Mouse (Mus musculus): ENCODE measurements at regions not wholly inside any gene's neighbourhood (a gene's known extent, or its start where the extent isn't known, plus 50 kb on each side); places are given as distances from the start of the nearest gene placed in this dataset.

DNA sequence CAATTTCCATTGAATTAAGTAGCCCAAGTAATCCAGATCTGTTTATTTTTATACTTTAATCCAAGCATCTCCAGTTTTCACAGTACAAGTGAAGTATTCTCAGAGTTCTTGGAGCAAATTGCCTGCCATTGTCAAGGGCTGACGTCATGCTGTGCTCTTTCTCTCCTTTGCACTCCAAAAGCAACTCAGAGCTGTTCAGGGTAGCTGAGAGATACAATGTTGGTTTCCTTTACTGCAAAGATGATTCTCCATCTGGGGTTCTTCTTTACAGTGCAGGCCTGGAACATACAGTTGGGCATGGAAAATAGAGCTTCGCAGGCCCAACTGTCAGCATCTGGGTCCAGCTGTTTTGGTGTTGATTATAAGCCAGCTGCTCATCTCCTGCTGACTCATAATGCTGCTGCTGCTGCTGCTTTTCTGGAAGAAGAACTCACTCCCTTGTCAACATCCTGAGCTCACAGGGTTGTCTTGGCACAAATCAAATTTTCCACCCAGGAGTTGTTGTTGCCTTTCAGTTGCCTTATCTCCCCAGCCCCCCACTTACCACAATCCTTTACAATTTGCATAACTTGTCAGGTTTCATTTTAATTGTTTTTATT is 454.7 kb upstream of the Slc5a7 start:
- no peak for DNase-seq (ENCODE audit: low read depth, low spot score)

DNA sequence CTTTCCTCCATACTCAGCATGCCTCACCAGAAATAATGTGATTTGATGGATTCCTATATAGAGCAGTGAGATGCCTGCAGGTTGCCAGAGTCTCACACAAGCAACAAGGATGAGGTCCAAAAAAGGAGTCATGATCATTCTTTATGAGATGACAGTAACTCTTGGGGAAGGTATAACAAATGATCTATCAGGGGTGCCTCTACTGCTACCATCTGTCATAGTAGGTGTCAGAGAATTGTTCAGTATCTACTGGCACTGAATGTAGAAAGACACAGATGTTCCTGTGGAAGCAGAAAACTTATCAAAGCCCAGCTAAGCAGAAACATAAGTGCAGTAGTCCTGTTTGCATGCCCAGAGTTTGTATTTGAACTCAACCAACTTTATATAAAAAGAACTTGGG is 454.1 kb upstream of the Slc5a7 start:
- DNase-seq (ENCODE audit: low read depth, low spot score), result no peak

DNA sequence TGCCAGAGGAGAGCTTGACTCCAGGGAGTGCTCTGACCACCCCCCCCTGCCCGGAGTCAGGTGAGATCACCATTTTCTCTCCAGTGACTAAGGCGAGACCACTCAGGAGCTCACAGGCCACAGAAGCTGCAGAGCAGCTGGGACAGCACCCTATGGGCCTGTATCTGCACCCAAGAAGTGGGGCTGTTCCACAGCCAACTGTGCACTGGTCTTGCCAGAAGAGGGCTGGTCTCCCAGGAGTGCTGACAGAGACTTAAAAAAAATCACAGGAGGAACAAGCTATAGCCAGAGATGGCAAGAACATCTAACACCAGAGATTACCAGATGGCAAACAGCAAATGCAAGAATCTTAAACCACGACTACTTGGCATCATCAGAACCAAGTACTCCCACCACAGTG is 437.0 kb upstream of the Slc5a7 start:
- no peak for DNase-seq (ENCODE audit: low read depth, low spot score)

DNA sequence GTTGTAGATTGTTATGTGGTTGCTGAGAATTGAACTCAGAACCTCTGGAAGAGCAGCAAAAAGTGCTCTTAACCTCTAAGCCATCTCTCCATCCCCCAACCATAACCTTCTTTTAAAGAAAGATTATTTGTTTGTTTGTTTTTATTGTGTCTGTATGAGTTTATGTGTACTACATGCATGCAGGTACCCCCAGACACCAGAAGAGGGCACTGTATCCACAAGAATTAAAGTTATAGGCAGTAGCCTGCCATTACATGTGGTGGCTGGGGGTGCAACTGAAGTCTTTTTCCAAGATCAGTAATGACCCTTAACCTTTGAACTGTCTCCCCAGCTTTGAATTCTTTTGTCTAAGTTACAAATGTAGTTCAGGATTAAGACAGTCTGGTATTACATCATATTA is 428.8 kb upstream of the Slc5a7 start:
- DNase-seq (ENCODE audit: low read depth, low spot score), result no peak

DNA sequence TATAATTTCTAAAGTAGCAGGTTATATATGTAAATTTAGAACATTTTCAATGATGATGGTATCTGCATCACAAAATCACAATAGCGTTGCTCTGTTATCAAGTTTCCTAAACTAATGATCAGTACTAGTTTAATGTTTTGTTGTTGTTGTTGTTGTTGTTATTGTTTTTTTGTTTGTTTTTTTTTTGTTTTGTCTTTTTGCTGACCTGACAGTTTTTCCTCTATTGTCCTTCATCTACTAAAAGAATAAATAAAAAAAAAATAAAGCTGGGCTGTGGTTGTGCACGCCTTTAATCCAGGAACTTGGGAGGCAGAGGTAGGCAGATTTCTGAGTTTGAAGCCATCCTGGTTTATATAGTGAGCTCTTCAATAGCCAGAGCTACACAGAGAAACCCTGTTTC is 427.9 kb upstream of the Slc5a7 start:
- no peak for DNase-seq (ENCODE audit: low read depth, low spot score)

DNA sequence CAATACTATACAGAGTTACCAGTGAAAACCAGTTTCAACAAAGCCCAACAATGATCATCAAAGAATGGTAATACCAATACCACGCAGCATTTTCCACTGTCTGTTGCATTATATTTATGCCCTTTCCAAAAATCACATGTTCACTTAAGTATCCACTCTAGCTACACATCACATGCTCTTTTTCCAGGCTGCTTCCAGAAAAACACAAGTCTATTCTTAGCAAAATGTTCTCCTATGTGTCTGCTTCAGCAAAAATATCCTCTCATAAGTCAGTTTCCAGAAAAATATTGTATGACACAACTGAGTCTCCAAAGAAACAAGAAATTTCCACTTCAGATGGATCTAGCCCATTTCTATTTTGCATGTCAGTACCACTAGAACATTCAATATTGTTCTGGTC is 414.2 kb upstream of the Slc5a7 start:
- no peak for DNase-seq (ENCODE audit: low read depth, low spot score)

DNA sequence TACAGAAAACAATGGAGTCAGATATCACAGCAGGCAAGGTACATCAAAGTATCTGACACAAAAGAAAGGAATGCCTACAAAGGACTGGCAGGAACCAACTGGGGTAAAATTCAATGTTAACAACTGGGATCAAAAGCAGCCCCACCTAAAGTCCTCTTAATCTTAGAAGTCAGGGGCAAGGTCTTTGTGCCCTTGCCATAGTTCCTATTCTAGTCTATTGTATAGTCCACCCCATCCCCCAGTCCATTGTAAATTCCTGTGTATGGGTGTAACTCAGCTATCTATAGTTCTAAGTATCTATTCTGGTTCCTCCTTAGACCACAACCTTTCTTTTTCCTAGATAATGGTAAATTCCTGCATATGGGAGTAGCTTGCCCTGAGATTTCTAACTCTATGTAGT is 409.0 kb upstream of the Slc5a7 start:
- DNase-seq (ENCODE audit: low read depth, low spot score), result peak; percentile 28

DNA sequence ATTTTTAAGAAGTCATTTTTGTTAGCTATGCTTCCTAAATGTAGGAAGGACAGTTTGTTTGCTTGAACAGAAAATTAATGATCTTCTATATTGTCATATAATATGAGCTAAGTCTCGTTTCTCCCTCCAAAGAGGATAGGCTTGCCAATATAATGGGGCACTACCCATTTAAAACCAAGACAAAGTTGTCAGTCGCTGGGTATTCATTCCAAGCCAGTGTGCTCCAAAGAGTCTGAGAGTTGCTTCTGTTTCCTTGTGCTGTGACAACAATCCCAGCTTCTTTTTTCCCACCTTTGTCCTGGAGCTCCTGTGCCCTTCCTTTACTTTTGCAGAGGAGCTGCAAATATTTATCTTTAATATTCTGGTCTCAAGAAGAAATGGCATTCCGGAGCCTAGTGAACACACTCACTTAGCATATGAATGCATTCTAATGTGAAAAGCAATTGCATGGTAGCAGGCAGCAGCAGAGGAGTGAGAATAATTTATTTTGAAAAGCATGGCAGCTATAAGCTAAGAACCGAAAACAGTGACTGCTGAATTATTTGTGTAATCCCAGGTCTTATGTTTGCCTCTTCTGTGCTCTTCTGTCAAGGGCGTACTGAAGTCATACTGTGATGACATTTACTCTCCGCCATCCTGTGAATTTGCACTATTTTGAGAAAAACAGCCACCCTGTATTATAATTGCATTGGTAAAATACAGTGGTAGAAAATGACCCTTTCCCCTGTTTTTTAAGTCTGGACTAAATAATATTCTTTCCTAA is 402.7 kb upstream of the Slc5a7 start:
- no peak for DNase-seq (ENCODE audit: low read depth, low spot score)

DNA sequence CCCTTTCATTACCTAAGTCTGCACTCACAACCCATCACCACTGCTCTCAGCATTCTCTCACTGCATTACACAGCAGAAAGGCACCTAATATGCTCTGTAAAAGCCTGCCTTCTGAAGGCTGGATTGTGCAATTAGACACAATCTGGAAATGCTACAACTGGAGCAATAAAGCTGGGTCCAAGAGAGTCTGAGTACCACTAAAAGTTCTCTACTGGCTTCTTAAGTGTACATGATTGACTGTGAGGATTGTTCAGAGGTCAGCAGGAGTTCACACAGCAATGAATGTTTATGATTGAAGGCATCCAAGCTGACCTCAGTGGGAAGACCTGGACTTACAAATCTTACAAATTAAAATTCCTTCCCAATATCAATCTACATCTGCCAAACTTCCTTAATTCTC is 395.8 kb upstream of the Slc5a7 start:
- no peak for DNase-seq (ENCODE audit: low read depth, low spot score)

DNA sequence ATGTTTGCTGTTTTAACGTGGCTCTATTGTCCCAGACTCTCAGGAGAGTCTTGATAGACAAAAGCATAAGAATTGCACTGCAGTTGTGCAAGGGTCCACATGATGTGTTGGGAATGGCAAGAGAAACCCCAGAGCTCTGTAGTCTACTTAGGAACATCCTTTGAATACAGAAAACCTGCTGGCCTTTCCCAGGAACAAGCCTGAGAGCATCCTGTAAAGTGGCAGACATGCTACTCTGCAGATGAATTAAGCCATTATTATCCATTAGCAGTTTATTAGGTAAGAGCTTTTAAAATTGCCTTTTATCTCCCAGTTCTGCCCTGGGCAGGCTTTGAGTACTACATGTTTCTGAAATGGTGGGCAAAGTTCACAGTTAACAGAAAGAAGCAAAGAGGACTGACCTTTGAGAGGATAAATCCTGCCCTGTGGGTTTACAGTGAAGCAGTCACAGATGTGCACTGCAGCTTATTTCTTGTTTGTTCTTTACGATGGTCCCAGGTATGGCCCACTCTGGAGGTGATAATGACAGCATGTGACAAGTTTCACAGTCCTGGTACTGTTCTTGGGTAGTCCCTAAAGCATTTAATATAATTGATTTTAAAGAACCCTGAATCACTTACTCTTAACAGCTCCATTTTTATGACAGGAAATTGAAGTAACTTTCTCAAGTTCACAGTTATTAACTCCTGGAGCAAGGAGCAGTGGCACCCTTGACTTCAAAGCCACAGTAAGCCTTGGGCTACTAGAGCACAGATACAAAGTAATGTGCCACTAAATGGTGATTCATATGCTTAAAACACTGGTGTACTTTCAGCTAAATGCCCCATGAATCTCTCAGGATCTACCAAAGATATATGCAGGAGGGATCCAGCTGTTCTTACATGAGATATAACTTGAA is 386.6 kb upstream of the Slc5a7 start:
- DNase-seq (ENCODE audit: low read depth, low spot score), result no peak

DNA sequence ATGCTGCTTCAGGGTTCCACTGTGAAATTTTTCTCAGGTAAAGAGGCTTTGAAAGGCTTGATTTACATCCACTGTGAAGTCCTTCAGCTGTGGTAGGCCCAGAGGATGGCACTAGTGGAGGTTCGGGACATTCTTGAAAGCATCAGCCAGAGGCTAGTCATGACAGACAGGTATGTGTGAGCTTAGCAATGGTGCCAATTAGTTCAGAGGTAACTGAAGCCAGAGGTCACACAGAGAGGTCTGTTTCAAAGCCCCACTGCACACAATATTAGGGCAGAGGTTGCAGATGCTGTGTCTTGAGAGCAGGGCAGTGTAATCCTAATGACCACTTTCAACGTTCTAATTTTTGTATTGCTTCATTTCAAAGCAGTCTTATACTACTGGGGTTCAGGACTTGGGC is 379.3 kb upstream of the Slc5a7 start:
- no peak for DNase-seq (ENCODE audit: low read depth, low spot score)

DNA sequence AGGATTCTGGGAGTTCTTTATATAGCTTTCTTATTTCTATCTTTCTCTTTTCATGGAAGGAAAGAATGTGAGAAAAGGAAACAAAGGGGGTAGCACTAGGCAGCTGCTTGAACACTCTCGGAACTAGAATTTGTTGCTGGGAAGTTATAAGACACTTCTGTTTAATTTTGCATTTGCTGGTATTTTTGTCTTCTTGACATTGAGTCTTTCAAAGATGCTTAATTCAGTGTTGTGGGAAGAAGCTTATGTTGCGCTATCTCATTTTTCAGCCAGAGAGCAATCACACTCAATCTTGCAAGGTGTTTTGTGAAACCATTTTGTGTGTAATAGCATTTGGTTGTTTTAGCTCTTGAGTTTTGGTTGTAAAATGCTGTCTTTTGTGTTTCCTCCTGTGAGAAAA is 370.7 kb upstream of the Slc5a7 start:
- DNase-seq (ENCODE audit: low read depth, low spot score), result no peak

DNA sequence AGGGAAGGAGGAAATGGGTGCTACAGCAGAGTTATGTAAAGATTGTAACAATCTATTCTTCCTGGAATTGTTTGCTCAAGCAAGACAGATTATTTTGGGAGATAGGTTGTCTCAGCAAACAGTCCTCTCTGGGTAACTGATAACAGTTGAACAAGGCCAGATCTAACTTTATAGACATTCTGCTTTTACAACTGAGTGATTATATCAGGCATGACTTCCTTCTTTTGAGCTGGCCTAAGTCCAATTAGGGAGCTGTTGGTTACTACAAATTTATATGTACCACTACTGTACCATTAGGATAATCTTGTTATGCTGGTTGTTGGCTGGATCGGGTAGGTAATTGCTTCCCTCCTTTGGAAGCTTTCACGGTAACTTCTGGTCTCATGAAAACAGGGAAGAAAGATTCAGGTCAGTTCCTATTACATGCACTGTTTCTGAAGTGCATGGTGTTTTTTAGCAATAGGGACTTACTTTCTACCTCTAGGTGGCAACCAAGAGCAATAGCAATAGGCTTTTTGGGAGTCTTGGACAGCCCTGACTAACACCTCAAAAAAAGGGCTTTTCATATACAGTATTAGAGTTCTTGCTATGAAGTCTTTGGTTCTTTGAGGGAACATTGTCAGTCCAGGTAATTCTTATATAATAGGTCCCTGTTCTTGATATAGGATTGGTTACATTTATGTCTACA is 363.9 kb upstream of the Slc5a7 start:
- DNase-seq (ENCODE audit: low read depth, low spot score), result no peak

DNA sequence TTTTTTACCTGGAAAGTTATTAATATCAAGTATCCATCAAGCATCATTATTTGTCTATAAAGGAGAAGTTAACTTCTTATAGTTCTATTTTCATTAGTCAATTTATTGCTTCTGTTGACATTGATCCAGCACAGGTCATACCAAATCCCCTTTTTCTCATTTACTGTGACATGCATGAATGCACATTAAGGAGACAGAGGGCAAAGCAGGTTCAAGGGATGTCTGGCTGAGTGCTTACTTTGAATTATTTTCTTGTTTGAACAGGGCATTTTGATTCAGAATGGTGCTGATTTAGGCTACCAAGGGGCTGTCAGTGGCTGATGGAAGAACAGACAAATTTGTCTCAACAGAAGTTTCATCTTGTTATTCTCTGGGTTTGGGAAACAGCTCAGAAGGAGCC is 357.7 kb upstream of the Slc5a7 start:
- DNase-seq (ENCODE audit: low read depth, low spot score), result no peak

All from WW6 (cell line).